Mouse (Mus musculus): ENCODE results near the gene Nadk. TPM values are rescaled to one million over a fixed set of nuclear protein-coding genes. Genes with fewer than 3 reads are reported as not detected.

Nadk gene
- total RNA-seq, 1 experiment from 2014 or later = 506 TPM

GRCm38 (mm10) chr4:155598536-155598935 lies 36.4 kb downstream of the Nadk start:
- no peak for ATAC-seq (replicated peaks; ENCODE audit: insufficient number of reproducible peaks, low FRiP score, low TSS enrichment, poor library complexity, severe bottlenecking)

DNA sequence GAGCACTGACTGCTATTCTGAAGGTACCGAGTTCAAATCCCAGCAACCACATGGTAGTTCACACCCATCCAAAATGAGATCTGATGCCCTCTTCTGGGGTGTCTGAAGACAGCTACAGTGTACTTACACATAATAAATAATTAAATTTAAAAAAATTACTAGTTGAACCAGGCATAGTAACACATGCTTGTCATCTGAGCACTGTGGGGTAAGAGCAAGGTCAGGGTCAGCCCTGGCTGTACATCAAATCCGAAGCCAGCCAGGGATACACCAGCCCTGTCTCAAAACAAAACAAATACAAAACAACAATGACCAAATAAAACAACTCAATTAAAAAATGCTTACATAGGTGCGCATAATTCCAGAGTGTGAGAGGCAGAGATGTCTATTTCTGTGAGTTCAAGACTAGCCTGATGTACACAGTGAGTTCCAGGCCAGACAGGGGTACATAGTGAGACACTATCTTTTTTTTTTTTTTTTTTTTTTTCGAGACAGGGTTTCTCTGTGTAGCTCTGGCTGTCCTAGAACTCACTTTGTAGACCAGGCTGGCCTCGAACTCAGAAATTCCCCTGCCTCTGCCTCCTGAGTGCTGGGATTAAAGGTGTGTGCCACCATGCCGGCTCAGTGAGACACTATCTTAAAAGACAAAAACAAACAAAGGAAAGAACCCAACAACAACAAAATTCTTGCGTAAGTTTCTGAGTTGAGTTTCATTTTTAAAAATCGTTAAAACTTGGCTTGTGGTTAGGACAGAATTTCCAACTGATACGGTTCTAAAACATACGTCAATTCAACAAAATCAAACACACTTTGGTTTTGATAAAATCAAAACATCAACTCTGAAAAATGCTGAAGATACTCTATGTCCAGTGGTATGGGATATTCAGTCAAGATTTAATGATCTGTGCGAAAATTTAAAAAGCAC lies 38.0 kb downstream of the Nadk start:
- ATAC-seq (replicated peaks; ENCODE audit: insufficient number of reproducible peaks, low FRiP score, low TSS enrichment, poor library complexity, severe bottlenecking) = no peak

DNA sequence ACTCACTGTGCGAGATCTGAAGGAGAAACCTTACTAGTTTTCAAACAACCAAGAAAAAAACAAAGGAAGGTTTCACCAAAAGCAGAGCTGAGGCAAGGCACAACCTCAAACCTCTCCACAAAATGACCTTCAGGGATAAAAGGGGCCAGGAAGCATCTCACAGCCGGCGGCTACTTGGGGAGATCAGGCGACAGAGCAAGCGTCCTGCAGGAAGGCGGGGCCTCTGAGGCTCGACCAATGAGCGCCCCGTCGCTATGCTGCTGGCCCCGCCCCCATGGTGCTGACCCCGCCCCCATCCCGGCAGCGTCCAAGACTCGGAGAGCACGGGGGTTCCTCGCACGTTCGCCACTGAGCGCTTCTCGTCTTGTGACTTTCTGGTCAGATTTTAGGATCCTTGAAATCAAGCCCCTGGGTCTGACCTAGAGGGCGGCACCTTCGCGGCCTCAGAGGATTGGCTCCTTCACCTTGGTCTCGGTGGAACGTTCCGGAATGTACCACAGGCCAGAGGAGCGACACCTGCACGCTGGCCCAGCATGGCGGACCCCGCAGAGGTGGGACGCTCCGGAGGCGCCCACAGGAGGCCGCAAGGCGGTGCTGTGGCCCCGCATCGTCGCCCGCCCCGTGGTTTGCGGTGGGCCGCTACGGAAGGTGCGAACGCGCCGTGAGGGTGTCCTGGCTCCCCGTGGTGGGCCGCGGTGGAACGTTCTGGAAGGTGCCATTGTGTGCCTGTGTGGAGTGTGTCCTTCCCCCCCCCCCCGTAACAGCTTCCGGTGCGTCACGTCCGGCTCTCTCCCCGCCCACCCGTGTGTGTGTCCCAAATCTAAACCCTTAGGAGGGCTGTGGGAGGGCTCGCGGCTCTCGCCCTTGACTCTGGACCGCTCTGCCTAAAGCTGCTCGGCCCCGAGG lies 39.2 kb downstream of the Nadk start, which contains the start of gene Slc35e2:
Gene Slc35e2 (plus strand): TSS at position 326 of the 906 bp plus-strand sequence.
- peak; percentile 94 for ATAC-seq (replicated peaks; ENCODE audit: insufficient number of reproducible peaks, low FRiP score, low TSS enrichment, poor library complexity, severe bottlenecking)

GRCm38 (mm10) chr4:155601997-155602456 lies 39.8 kb downstream of the Nadk start:
- no peak for ATAC-seq (replicated peaks; ENCODE audit: insufficient number of reproducible peaks, low FRiP score, low TSS enrichment, poor library complexity, severe bottlenecking)

- ATAC-seq (replicated peaks; ENCODE audit: insufficient number of reproducible peaks, low FRiP score, low TSS enrichment, poor library complexity, severe bottlenecking) = no peak
Observed at GRCm38 (mm10) chr4:155602753-155603152, 40.6 kb downstream of the Nadk start.

GRCm38 (mm10) chr4:155603801-155604200 lies 41.6 kb downstream of the Nadk start:
- no peak for ATAC-seq (replicated peaks; ENCODE audit: insufficient number of reproducible peaks, low FRiP score, low TSS enrichment, poor library complexity, severe bottlenecking)

DNA sequence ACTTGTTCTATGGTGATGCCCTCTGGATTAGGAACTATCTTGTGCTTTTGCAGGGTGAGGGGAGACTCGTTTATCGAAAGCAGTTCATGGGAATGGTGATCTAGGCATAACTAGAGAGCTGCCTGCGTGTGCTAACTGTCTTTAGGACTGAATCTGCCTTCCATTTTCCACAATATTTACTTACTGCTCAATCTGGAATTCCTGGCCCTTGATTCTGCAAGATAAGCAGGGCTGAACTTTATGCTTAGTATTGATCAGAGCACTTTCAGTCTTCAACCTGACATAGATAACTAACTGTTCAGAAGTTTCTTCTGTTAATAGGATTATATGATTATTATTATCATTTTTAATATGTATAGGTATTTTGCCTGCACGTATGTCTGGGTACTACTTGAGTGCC lies 43.0 kb downstream of the Nadk start:
- ATAC-seq (replicated peaks; ENCODE audit: insufficient number of reproducible peaks, low FRiP score, low TSS enrichment, poor library complexity, severe bottlenecking) = no peak

DNA sequence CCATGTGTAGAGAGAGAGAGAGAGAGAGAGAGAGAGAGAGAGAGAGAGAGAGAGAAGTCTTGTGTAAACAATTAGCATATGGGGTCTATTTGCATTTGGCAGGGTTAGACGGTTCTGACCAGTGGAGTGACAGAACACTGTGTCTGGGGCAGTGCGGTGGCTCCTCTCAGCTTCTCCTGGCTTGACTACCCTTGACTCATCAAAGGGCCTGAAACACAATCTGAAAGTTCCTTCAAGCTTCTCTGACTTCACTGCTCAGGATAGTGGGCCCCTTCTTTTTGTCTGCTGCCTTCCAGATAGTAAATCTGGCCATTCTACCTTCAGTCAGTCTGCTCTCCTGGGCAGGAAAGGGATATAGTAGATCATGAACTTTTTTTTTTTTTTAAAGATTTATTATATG lies 44.6 kb downstream of the Nadk start:
- ATAC-seq (replicated peaks; ENCODE audit: insufficient number of reproducible peaks, low FRiP score, low TSS enrichment, poor library complexity, severe bottlenecking) = no peak

DNA sequence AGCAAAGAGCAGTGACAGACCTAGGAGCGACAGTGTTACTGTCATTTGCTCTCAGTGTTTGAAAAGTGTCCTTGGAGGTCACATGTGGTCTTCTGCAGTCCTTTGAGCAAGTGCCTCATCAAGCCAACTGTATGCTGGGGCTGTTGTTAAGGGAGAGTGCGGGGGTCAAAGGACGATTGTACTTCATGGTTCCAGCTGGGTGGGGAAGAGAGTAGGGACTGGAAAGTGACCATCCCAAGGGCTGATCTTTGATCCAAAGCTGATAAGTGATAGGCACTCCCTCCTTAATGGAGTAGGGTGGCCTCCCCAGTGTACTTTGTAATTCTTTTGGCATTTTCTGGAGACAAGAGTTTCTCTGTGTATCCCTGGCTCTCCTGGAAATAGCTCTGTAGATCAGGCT lies 49.7 kb downstream of the Nadk start:
- no peak for ATAC-seq (replicated peaks; ENCODE audit: insufficient number of reproducible peaks, low FRiP score, low TSS enrichment, poor library complexity, severe bottlenecking)

GRCm38 (mm10) chr4:155613264-155613663 lies 51.1 kb downstream of the Nadk start:
- no peak for ATAC-seq (replicated peaks; ENCODE audit: insufficient number of reproducible peaks, low FRiP score, low TSS enrichment, poor library complexity, severe bottlenecking)

DNA sequence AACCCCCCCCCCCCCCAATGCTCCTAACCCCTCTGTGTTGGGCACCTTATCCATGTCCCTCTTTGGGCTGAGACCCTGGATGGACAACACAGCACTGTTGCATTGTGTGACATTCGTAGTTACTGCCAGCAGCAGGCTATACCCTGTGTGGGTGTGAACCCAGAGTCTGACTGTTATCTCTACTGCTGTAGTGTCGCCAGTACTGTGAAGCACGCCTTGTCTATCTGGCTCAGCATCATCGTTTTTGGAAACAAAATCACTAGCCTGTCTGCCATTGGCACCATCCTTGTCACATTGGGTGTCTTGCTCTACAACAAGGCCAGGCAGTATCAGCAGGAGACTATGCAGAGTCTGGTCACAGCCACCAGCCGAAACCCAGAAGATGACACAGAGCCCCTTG lies 56.1 kb downstream of the Nadk start:
- no peak for ATAC-seq (replicated peaks; ENCODE audit: insufficient number of reproducible peaks, low FRiP score, low TSS enrichment, poor library complexity, severe bottlenecking)

- ATAC-seq (replicated peaks; ENCODE audit: insufficient number of reproducible peaks, low FRiP score, low TSS enrichment, poor library complexity, severe bottlenecking) = peak; percentile 99
Observed at GRCm38 (mm10) chr4:155624338-155625291, 62.4 kb downstream of the Nadk start, which contains the start of gene Cdk11b. Gene Cdk11b, plus strand, starts transcription at chr4:155624854.

DNA sequence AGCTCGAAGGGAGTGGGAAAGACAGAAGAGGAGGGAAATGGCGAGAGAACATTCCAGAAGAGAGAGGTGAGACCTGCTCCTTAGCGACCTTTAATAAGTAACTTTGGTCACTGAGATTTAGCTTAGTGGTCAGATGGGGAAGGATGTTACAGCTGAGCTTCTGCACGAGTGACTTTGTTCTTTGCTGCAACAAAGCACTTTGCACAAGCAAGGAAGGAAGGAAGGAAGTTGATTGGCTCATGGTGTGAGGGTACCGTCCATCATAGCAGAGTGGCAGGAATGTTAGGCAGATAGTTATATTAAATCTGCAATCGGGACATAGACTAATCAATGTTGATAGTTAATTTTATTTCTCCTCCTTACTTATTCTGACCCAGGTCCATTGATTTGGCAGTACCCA lies 68.1 kb downstream of the Nadk start:
- ATAC-seq (replicated peaks; ENCODE audit: insufficient number of reproducible peaks, low FRiP score, low TSS enrichment, poor library complexity, severe bottlenecking) = no peak

GRCm38 (mm10) chr4:155635766-155636499 lies 73.8 kb downstream of the Nadk start:
- ATAC-seq (replicated peaks; ENCODE audit: insufficient number of reproducible peaks, low FRiP score, low TSS enrichment, poor library complexity, severe bottlenecking) = no peak

All from monocyte, adult 5-6 weeks (primary cell).